Mouse (Mus musculus) ES-Bruce4 (cell line): Measurements from ENCODE around the gene Cldn10.

Source experiments
- CTCF ChIP-seq: IDR thresholded peaks from one replicate; pipeline ENCODE4 v1.8.1; 2011; ENCODE audit warnings: low read depth, low read length
- POLR2A ChIP-seq: IDR thresholded peaks from one replicate; pipeline ENCODE4 v1.8.1; 2011; ENCODE audit warnings: low read length; ENCODE audit not compliant: insufficient read depth

GRCm38 (mm10) chr14:118836145-118836544 lies 48.4 kb downstream of the Cldn10 start:
- TF ChIP-seq POLR2A (no peak), CTCF (no peak)
